Mouse (Mus musculus): ENCODE measurements around the gene Desi2.
"Not testable (repeated sequence)": the region's sequence is repeated elsewhere in the genome, so short reads cannot be mapped to it uniquely, and the experiment has no call there.

The Desi2 gene

DNA sequence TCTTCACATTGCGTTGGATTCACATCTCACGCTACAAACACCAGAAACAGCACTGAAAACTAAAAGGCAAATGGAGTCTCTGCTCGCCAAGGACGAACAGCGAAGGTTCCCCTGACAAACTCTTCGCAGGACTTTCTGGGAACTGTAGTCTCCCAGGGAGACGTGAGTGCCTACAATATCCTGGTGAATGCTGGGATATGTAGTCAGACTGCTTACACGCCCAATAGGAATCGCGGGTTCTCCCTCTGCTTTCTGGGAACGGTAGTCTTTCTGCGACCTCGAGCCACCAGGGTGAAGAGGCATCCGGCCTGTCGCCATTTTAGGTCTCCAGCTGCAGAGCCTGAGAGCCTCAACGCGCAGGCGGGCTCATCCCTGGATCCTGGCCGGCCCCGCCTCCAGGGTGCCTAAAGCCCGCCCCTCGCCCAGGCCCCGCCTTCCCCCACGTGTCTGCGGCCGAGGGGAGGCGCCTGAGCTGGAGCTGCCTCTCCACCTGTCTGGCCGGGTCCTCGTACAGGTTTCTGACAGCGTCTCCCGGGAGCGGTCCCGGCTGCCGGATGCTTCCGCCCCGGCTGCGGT lies at the start of gene Desi2:
Gene Desi2 (plus strand): TSS at position 202 of the 576 bp plus-strand sequence.
- peak; percentile 88 for DNase-seq (ENCODE audit: low read depth, low spot score)

GRCm38 (mm10) chr1:178146513-178146912 lies 40.7 kb upstream of the Desi2 start:
- DNase-seq (ENCODE audit: low read depth, low spot score): peak; percentile 2

- DNase-seq (ENCODE audit: low read depth, low spot score): not testable (repeated sequence)
These were observed 40.3 kb upstream of the Desi2 start for GRCm38 (mm10) chr1:178146915-178147314.

DNA sequence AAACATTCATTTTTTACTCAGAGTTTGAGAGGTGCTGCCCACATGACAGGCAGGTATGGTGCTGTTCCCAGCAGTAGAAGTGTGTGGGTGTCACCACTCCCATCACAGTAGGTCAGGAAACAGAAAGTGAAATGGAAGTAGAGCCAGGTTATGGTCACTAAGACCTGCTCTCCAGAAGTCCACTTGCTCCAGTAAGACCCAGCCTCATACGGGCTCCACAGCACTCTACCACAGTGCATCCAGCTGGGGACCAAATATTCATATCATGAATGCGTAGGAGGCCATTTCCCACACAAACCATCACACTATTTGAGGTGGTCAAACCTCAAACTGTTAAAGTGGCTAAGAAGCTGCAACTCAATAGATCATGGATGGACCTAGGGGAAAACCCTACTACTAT lies 5.0 kb upstream of the Desi2 start:
- no peak for DNase-seq (ENCODE audit: low read depth, low spot score)

- DNase-seq (ENCODE audit: low read depth, low spot score): no peak
These were observed 1.6 kb upstream of the Desi2 start for GRCm38 (mm10) chr1:178185591-178185990.

DNA sequence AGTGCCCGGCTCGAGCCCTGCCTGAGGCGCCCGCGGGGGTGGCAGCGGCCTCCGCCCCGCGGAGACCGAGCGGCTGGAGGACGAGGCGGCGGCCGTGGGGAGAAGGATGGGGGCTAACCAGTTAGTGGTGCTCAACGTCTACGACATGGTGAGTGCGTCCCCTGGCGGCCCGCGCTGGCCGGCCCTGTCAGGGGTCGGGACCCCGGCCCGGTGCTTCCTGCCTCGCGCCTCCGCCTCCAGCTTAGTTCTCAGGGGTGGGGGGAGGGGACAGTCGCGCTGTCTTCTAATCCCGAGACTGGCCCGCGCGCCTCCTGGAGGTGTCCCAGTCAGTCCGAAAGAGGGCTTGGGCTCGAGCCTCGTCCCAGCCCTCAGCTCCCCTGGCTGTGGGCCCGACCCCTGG lies 593 bp downstream of the Desi2 start:
- DNase-seq (ENCODE audit: low read depth, low spot score): peak; percentile 58

DNA sequence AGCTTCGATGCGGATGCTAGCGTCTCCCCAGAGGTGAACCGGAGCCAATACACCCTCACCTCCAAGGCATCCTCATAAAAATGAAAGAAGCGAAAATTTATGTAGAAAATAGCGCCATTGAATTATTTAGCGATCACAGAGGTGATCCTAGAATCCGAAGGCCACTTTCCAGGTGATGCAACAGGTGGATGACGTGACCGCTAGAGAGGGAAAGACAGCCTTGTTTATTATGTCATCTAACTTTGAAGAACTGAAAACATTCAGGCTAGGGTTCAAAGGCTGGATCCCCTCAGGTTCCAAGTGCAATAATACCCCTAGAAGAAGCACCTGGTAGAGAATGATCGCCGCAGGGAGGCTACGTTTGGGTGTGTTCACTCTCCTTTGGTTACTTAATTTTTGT lies 1.2 kb downstream of the Desi2 start:
- peak; percentile 6 for DNase-seq (ENCODE audit: low read depth, low spot score)

DNA sequence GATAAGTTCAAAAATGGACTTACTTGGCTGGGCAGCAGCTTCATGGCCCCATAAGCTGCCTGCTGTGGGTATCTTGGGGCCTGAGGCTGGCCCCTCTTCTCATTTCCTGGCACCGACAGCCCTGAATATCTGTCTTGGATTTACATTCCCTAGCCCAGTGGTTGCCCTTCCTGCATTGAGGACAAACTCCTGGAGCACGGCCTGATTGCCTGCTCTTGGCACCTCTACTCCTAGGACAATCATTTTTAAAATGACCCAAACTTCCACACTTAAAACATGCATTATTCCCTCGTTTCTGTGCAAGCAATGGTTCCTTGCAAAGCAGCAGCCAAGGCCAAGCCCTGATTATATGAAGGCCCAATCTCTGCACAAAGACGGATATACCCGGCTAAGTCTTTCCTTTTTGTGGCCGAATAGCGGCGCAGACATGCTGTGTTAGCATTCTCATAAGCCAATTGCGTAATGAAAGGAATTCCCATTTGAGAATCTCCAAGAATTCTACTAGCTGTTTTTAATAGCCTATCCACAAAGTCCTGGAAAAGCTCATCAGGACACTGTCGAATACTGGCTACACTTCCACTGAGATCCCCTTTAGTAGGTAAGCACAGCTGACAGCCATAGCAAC lies 18.6 kb downstream of the Desi2 start:
- DNase-seq (ENCODE audit: low read depth, low spot score): no peak

GRCm38 (mm10) chr1:178207856-178208255 lies 20.6 kb downstream of the Desi2 start:
- DNase-seq (ENCODE audit: low read depth, low spot score): not testable (repeated sequence)

DNA sequence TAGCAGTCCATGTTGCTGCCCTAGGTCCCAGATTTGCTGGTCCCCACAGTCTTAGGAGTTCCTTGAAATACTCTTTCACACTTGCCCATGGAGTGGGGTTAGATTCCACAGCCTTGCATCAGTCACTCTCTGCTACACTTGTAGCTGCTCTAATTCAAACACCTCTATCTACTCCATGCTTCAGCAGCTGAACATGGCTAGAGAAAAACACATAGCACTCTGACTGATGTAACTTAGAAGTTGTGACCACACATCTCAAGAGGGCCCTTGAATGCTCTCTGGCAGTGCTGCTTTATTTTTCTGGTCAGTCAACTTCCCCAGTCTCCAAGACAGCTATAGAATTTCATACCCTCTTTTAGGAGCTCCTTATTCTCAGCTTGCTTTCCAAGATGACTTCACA lies 22.7 kb downstream of the Desi2 start:
- DNase-seq (ENCODE audit: low read depth, low spot score): no peak

DNA sequence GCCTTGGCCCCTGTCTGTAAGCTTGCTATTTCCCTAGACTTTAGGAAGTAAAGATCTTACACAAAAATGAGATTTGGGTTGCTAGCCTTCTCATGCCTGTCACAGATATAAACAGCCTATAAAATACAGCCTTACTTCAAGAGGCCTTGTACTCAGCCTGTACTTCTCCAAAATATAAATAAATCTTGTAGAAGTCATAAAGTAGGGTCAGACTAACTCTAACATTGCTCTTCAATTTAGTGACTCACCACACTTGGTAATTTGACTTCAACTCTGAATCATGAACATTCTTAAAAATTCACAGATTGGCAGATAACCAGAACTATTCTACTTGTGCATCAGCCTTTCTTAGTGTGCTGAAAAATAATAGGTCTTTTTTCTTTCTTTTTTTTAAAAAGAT lies 29.9 kb downstream of the Desi2 start:
- DNase-seq (ENCODE audit: low read depth, low spot score): no peak

DNA sequence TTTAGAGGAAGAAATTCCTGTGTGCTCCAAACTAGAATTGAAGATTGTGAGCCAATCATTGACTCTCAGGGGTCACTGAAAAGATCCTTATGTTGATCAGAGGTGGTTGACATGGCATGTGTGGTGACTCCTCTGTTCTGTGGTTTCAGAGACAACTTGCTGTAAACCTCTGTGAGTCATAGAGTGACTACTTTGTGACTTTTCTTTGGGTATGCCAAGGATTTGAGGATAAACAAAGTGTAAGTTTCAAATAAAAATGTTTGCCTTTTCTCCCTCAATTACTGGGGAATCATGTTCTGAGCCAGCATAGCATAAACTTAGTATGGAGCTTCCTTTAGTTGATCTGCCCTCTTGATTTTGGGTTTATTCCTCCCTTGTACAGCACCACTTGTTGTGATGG lies 31.1 kb downstream of the Desi2 start:
- DNase-seq (ENCODE audit: low read depth, low spot score): no peak

DNA sequence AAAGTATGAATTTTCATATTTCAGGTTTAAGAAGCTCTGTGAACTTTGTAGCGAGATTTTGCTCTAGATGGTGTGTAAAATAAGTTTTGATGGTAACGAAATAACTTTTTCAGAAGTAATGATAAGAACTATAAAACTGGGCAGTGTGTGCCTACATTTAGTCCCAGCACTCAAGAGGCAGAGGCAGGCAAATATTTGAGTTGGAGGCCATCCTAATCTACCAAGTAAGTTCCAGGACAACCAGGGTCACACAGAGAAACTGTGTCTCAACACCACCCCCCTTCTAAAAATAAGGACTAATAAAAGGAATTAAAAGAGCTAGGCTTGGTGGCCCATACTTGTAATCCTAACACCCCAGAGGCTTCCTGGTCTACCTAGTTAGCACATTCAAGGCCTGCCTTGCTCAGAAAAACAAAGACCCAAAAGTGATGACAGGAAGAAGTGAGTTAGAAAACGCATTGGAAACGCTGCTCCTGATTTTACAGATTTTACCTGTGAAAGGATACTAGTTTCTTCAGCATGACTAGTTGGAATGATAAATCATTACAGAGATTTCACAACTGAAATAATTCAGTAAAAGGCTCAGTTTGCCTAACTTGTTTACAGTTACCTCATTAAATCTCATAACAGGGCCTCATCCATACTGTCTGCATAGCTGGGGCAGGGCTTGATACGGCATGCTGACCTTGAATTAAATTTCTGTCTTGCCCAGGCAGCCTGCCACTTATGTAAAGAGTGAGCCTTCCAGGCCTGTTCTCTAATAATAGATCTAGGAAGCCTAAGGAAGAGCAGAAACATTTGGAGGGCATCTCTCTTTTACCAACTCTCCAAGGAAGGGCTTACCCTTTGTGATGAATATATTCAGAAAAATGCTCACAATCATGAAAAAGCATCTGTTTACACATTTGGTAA lies 32.2 kb downstream of the Desi2 start:
- DNase-seq (ENCODE audit: low read depth, low spot score): no peak

DNA sequence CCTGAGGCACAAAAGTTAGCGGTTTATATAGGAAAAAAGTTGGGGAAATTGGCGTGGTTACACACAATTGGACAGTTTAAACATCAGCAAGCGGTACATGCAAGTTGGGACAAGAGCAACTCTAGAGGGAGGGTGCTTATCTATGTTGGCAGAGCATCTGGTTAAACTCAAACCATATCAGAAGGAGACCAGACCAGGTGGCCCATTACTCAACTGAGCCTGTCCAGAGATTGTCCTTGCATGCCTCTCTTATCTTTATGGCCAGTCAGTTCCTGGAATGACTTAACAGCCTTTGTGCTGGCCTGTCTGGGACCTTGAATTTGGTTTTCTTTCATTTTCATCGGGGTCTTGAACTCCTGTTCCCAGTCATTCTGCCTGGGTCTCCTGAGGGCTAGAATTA lies 41.7 kb downstream of the Desi2 start:
- DNase-seq (ENCODE audit: low read depth, low spot score): not testable (repeated sequence)

GRCm38 (mm10) chr1:178234109-178234508 lies 46.9 kb downstream of the Desi2 start:
- DNase-seq (ENCODE audit: low read depth, low spot score): no peak

DNA sequence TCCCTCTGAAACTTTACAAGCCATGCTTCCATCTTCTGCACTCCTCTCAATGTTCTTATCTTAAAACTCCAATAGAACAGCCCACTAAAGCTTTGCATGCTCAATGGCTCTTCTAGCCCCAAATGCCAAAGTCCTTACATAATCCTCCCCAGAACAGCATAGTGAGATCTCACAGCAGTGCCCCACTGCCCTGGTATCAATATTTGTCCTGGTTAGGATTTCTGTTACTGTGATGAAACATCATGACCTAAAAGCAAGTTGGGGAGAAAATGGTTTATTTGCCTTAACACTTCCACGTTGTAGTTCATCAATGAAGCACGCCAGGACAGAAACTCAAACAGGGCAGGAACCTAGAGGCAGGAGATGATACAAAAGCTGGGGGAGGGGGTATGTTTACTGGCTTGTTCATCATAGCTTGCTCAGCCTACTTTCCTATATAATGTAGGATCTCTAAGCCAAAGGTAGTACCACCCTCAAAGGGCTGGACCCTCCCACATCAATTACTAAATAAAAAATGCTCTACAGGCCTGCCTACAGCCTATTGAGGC lies 48.8 kb downstream of the Desi2 start:
- DNase-seq (ENCODE audit: low read depth, low spot score): no peak

GRCm38 (mm10) chr1:178238676-178239075 lies 51.5 kb downstream of the Desi2 start:
- DNase-seq (ENCODE audit: low read depth, low spot score): no peak

GRCm38 (mm10) chr1:178241884-178242508 lies 54.8 kb downstream of the Desi2 start:
- DNase-seq (ENCODE audit: low read depth, low spot score): no peak

DNA sequence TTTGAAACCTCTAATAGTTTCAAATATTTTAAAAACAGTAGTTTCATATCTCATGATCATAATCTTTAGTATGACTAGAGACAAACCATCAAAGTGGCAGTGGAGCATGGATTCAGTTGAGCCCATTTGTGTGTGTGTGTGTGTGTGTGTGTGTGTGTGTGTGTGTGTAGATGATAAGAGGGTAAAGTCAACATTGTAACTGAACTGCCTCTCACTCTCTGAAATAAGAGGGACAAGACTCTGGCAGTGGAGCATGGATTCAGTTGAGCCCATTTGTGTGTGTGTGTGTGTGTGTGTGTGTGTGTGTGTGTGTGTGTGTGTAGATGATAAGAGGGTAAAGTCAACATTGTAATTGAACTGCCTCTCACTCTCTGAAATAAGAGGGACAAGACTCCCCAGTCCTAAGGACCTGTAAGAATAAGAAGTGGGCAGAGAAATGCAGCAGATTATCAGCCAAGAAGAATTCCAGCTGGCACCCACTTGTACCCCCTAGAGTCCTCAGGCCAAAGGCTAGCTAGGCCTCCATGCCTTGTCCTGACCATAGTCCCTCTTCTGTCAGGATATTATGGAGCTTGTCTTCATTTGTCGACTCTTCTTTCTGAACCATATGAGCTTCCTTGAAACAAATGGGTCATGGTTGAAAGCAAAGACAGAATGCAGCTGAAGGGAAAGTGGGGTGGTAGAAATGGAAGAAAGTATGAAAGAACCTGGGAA lies 61.0 kb downstream of the Desi2 start:
- DNase-seq (ENCODE audit: low read depth, low spot score): no peak

GRCm38 (mm10) chr1:178254598-178254997 lies 67.4 kb downstream of the Desi2 start:
- no peak for DNase-seq (ENCODE audit: low read depth, low spot score)

GRCm38 (mm10) chr1:178256351-178256750 lies 69.1 kb downstream of the Desi2 start:
- no peak for DNase-seq (ENCODE audit: low read depth, low spot score)
